Mouse (Mus musculus): ENCODE data around the gene Pde4c. TPM values are rescaled to one million over a fixed set of nuclear protein-coding genes. Genes with fewer than 3 reads are reported as not detected.

Gene Pde4c
- total RNA-seq, 2 experiments from 2014 or later, result 1.6 to 1.7 TPM

DNA sequence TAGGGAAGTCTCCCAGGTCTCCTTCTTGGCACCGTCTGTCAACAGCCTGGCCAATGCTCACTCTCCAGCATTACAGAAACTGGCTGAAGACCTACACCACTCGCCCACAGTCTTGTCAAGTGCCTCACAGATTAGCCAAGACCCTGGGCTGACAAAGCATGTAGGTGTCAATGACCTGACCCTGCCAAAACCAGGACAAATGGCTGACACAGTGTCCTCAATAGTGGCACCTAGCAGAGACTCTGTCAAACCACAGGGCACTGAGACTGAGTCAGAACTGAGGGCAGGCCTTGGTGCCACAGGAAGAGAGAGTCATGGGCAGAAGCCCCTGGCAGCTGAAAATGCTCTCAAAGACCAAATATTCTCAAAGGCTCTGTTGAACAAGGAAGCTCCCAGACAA is 8.4 kb upstream of the Pde4c start:
- intact Hi-C loops (cut with DNase I), result no loop called here
- DNase-seq (ENCODE audit: low spot score in 2 of 2), result no peak

DNA sequence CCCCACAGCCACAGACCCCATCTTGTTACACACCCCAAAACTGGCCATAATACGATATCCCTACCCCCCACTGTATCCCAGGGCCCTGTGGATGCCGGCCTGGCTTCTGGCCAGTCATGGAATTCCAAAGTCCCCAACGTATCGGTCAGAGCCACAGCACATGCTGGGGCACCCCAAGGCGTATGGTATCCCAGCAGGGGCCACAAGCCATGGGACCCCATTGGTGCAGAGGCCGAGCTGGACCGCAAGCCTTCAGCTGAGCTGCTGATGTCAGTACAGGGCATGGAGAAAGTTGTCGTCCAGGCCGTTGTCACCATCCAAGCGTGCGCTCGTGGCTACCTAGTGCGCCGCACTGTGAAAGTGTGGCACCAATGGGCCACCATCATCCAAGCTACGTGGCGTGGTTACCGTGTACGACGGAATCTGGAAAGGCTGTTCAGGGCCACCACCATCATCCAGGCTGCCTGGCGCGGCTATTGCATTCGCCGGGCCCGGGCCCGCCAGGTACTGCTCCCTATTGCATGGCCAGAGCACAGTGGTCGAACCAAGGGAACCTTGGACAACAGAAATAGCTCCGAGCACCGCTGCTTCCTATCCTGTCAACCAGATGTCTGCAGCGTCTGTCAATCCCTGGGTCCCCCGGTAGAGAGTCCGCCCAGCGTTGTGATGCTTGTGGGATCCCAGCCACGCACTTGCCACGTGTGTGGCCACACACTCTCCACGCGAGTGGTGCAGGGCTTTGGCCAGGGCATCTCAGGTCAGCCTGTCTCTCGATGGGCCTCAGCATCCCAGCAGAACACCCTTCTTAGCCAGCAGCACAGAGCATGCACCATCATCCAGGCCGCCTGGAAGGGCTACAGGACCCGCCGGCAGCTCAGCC is 6.8 kb upstream of the Pde4c start:
- no peak for DNase-seq (ENCODE audit: low spot score in 2 of 2)
- intact Hi-C loops (cut with DNase I), result no loop called here

DNA sequence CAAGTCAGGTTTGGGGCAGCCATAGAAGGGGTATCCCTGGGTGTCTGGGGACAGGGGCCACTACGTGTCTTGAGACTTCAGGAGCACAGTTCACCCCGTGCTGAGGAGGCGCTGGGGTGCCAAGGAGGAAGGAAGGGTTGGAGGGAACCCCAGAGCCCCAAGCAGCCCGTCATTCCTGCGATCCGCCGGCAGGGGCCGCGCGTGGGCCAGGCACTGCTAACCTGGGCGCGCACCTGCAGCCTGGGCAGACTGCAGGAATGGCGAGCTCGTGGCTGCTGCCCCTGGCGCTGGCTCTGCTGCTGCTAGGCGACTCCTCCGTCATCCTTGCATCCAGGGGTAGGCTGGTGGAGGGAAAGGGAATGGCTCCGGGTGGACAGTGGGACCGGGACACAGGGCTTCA is 5.2 kb upstream of the Pde4c start, which contains the start of gene Gm3336:
Gm3336 (plus strand) TSS at position 247 of the 400 bp plus-strand sequence.
- peak; percentile 57 to 58 for DNase-seq (ENCODE audit: low spot score in 2 of 2)
- intact Hi-C loops (cut with DNase I), result no loop called here

DNA sequence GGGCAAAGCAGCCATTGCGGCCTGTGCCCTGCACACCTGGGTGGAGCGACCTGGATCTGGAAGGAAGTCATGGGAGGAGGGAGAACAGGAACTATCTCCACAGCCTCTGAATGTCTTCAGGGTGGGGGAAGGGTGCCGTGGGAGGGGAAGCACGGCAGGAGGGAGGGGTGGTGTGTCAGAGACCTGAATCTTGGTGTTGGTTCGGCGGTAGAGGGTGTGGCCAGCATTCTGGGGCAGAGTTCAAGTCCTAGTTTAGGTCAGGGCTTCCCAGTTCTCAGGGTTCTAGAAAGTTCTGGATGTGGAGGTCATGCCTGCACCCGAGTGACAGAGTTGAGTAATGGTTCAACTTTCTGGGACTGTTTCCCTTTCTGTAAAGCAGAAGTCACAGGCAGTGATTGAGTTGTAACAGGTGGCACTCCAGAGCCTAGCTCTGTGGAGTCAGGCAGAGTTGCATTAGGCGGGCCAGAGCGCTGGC is 3.7 kb upstream of the Pde4c start:
- no peak for DNase-seq (ENCODE audit: low spot score in 2 of 2)
- intact Hi-C loops (cut with DNase I), result loop anchor here (1.0 kb wide), 2 partner anchors 32 to 121 kb away; no protein-coding TSS in a partner anchor

DNA sequence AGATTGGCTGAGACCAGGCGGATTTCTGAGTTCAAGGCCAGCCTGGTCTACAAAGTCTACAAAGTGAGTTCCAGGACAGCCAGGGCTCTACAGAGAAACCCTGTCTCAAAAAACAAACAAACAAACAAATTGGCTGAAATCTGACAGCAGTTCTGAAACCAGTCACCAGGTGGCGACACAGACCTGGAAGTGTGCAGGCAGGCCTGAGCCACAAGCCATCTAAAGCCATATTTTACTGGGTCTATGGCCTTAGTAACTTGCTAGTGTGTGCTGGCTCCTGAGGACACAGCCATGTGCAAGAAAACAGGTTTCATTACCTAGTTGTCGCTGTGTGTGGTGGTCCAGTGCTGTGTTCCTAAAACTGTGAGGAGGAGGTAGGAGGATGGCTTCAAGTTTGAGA is 2.8 kb upstream of the Pde4c start:
- DNase-seq (ENCODE audit: low spot score in 2 of 2), result peak; percentile 76 to 78
- intact Hi-C loops (cut with DNase I), result loop anchor here (1.0 kb wide), 2 partner anchors 32 to 121 kb away; no protein-coding TSS in a partner anchor

DNA sequence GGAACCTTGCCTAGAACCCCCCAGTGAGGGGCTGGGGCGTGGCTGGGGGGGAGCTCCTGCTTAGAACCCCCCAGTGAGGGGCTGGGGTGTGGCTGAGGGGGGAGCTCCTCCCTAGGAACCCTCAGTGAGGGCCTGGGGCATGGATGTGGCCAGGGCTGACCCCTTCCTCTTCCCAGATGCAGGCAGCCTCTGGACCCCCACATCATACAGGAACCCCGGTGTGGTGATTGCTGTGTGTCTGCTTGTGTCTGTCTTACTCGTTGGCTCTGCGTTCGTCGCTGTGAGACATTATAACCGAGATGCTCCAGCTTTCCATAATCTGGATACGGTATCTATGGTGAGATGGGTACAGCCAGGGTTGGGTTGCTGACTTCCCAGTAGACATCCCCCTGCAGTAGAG is 1.9 kb upstream of the Pde4c start:
- intact Hi-C loops (cut with DNase I), result no loop called here
- no peak for DNase-seq (ENCODE audit: low spot score in 2 of 2)

DNA sequence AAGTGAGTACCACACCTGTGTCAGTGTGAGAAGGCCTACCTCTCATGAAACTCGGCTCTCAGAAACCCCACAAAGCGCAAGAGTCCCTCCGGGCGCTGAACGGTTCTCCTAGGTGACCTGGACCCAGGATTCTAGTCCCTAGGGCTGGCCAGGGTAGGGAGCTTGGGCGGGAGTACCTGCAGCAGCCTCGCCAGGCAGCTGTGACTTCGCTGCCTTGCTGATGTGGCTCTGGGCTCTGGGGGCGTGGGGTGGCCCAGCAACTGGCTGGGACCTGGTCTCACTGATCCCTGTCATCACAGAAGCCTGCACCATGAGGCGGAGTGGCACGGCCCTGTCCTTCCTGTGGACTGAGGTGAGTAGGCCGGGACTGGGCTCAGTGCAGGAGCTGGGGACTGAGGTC is 696 bp downstream of the Pde4c start:
- DNase-seq (ENCODE audit: low spot score in 2 of 2), result no peak
- intact Hi-C loops (cut with DNase I), result no loop called here

DNA sequence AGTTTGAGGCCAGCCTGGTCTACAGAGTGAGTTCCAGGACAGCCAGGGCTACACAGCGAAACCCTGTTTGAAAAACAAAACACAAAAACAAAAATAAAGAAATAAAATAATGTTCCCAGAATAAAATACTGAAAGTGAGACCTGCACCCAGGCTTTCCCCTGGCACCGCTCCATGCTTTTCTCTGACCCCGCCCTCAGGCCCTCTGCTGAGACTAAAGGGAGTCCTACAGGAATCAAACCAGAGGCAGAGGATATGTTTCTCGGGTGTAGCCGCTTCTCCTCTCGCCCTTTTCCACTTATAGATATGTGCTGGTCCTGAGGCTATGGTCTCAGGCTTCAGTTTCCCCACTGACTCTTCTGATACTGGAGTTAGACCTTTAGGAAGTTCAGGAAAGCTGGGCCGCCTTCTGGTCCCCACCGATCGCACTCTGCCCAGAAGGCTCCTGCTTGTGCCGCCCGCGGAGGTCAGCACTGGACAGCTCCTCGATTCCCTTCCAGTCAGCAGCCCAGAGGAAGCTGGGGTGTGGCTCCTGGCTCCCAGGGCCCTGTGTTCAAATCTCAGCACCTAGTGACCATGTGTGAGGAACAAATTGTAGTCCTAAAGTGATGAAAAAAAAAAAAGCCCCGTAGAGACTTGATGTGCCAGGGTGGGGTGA is 2.4 kb downstream of the Pde4c start:
- intact Hi-C loops (cut with DNase I), result no loop called here
- no peak for DNase-seq (ENCODE audit: low spot score in 2 of 2)

DNA sequence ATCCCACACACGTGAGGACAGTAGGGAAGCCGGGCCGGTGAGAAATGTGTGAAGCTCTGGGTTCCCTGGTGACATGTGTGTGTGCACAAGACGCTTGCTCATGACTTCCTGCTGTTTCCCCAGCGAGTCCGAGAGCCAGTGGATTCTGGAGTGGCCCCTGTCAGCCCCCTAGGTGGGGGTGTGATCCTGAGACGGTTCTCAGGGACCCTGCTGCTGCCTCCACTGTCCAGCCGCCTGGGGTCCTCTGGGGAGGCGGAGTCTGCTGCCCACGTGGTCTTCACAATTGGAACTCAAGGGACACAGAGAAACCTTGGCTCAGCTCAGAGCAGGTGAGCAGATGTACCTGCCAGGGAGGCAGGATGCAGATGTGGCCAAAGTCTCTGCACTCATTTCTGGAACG is 3.2 kb downstream of the Pde4c start:
- no peak for DNase-seq (ENCODE audit: low spot score in 2 of 2)
- intact Hi-C loops (cut with DNase I), result no loop called here

DNA sequence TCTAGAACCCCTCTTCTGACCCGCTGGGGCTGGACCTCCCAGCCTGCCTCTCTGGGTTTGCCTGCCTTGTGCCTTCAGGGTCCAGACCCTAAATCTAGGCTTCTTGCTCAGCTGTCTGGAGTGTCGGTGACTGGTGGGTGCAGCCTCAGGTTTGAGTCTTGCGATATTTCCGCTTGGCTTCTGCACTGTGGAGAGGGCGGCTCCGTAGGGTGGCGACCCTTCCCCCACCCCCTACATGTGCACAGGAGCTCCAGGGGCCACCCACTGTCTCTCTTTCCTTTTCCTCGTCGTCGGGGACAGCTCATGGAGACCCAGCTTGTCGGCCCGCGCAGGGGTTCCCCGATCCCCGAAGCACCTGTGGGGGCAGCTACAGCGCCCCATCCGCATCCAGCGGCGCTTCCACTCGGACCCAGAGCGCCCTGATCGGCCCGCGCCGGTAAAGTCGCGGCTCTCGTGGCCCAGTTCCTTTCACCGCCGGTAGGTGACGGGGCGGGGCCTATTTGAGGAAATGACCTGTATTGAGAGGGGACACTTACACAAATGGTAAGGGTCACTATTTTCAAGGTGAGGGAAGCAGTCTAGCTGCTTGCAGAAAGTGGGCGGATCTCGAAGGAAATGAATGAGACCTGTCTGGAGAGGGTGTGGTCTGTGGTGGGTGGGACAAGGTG is 6.4 kb downstream of the Pde4c start:
- DNase-seq (ENCODE audit: low spot score in 2 of 2), result no peak
- intact Hi-C loops (cut with DNase I), result no loop called here

DNA sequence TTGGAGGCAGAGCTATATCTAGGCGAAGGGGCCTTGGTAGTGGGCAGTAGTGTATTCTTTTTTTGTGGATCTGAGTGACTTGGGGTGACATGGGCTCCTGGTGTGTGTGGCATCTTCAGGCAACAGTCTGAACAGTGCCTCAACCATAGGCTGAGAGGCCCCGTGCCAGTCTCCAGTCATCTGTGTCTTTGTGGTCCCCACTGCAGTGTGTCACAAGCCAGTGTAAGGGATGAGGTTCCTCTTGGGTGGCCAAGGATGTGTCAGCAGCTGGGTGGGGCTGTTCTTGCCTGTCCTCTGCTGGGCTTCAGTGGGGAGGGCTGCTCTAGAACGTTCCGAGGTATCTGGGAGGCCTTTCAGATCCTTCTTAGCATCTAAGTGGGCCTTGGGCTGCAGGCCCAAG is 7.4 kb downstream of the Pde4c start:
- no peak for DNase-seq (ENCODE audit: low spot score in 2 of 2)
- intact Hi-C loops (cut with DNase I), result no loop called here

DNA sequence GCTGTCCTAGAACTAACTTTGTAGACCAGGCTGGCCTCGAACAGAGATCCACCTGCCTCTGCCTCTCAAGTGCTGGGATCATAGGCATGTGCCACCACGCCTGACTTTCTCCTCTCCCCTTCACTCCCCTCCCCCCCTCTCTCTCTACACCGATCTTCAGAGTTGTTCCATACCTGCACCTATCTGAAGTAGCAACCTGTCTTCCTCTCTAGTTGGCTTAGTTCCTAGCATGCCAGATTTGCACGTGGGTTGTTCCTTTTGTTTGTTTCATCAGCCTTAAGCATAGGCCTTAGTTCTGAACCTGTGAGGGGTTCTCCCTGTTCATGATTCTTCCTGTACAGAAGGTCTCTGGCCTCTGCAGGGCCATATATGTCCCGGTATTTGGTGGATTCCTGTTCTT is 14.2 kb downstream of the Pde4c start:
- intact Hi-C loops (cut with DNase I), result no loop called here
- no peak for DNase-seq (ENCODE audit: low spot score in 2 of 2)

DNA sequence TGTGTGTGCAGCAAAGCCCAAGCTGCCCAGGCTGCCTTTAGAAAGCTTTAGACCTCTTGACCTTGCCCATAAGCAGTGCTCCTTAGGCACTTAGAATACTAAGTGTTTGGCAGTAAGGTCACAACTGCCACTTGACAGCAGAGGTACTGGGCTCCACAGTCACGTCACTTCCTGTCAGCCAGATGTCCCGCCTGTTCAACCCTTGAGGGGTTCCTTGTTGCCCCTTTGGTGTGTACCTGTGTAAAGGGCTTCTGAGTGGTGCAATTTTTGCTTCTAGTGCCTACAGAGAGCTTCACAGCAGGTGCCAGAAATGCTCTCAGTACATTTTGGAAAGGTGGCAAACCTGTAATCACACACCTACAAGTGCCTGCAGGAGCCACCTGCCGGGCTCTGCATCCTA is 14.7 kb downstream of the Pde4c start:
- intact Hi-C loops (cut with DNase I), result no loop called here
- no peak for DNase-seq (ENCODE audit: low spot score in 2 of 2)

DNA sequence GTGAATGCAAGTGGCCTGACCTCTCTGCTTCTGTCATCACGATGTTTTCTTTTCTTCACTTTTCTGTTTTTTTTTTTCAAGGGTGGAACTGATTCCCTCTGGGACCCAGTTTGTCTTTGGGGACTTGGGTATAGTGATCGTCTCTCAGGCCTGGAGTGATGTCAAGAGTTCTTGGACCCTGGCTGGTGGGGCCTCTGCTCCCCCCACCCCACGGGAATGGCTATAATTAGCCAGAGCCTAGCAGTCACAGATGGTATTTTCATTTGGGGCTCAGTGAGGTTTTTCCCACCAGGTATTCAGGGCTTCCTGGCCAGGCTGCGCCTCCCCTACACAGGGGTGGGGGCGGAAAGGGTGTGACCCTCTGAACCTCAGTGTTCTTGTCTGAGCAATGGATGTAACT is 18.1 kb downstream of the Pde4c start:
- DNase-seq (ENCODE audit: low spot score in 2 of 2), result no peak
- intact Hi-C loops (cut with DNase I), result no loop called here

DNA sequence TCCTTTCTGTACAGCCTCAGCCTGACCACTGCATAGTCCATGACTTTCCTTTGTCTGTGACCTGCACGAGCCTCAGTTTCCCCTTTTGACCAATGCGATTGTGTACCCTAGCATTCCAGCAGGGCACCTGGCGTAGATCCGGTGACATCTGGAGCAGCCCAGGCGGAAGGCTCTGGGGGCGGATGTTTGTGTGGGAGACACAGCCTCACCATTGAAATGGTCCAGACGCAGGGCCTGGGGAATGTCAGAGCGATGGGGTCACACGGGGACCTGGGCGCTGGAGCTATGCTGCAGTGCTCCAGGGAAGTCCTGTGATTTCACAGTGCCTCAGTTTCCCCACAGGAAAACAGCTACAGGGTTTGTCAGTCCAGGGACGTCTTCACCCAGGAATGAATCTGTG is 18.7 kb downstream of the Pde4c start:
- intact Hi-C loops (cut with DNase I), result no loop called here
- no peak for DNase-seq (ENCODE audit: low spot score in 2 of 2)

DNA sequence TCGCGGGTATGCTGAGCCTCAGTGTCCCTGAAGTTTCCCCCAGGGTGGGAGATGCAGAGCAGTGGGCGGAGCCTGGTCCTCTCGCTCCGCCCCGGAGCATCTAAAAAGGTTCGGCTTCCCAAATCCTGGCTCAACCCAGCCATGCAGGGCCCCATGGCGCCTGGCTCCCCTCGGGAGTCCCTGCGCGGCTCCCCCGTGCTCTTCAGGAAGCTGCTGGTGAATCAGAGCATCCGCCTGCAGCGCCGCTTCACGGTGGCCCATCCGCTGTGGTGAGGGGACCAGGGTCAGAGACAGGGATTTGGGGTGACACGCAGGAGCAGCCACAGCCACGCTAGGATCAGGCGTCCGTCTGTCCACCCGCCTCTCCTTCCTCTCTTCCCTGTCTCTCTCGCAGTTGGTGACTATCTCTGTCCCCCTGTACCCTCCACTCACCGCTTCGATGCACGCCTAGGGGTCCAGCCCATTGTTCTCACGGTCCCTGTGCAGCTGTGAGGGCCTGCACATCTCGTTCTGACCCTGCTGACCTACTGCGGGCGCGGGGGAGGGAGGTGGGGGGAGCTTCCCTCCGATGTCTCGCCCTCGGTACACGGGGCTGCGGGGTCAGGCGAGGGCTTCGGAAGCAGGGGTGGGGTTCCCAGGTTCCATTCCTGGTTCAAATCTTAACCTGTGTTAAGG is 19.6 kb downstream of the Pde4c start:
- DNase-seq (ENCODE audit: low spot score in 2 of 2), result no peak
- intact Hi-C loops (cut with DNase I), result no loop called here

DNA sequence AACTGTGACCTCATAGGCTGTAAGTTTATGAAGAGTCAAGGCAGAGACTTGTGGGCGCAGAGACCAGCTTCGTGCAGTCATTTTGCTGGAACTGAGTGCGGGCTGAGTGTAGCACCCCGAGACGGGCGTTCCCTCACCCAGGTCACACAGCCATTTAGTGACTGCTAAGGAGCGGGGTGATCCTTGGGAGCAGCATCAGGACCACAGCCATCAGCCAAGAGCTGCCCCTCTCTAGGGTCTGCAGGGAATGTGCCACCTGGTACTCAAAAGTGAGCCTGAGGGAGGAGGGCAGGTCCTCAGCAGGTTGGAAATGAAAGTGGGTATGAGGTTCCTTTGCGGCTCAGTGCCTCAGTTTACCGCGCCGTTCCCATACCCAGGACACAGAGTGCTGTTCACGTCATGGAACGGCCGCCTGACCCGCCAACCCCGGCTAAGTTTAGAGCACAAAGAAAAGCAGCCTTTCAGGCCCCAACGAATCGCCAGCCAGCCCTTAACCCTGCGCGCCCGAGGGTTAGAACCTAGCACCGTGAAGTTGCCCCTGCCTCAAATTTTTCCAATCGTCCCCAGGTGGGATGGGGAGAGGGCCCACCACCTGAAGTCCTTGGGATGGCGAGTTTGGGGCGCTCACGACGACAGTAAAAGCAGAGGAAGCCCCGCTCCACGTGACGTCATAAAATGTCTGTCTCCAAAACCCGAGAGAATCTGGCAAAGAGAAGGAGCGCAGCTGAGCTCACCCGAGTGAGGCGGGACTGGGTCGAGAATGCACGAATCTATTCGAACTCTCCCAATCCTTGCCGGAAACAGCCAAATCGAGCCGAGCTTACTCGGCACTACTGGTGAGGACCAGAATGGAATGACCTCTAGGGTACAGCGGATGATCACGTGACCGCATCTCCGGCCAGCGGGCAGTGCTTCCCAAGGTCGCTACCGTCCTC is 20.4 kb downstream of the Pde4c start:
- intact Hi-C loops (cut with DNase I), result no loop called here
- peak in 1 of 2 experiments; percentile 55 for DNase-seq (ENCODE audit: low spot score in 2 of 2)

DNA sequence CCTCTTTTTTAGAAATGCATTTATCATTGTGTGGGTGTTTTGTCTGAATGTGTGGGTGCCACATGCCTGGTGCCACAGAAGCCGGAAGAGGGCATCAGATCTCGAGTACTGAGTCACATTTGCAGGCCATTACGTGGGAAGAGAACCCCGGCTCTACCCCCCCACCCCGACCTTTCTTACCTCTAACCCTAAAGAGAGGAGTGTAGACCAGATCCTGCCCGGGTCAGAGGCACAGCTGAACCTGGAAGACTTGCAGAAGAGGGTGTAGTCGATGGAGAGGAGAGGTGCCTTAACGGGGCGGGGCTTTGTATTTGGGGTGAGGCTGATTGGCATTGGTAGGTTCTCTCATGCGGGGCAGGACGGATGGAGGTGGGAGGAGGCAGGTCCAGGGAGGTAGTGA is 21.3 kb downstream of the Pde4c start:
- intact Hi-C loops (cut with DNase I), result no loop called here
- DNase-seq (ENCODE audit: low spot score in 2 of 2), result no peak

DNA sequence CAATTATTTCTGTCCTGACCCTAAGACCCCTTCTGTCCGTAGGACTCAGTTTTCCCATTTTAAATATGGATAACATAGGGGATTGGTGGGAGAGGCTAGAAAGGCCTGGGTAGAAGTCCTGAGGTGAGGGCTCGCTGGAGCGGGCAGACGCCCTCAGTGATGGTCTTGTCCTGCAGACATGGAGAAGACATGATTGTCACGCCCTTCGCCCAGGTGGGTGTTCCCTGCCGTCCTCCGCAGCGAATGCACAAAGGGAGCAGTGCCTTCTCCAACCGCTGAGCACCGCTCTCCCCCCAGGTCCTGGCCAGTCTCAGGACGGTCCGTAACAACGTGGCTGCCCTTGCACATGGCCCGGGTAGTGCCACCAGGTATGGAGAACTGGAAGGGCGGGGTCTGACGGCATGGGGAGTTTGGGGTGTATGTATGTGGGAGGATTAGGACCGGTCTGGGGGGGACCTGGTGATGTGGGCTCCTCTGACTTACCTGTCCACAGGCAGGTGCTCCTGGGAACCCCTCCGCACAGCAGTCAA is 22.2 kb downstream of the Pde4c start:
- no peak for DNase-seq (ENCODE audit: low spot score in 2 of 2)
- intact Hi-C loops (cut with DNase I), result no loop called here

Measured in left cerebral cortex, postnatal 25 days (tissue).